Mouse (Mus musculus) liver, postnatal 0 days (tissue): ENCODE results near the gene Tmed4.

ENCODE experiments used
- CTCF ChIP-seq: sonication (generic); IDR thresholded peaks from 2 replicates; pipeline ENCODE4 v1.5.1; 2016; ENCODE audit warnings: antibody characterized with exemption, low read depth
- EP300 ChIP-seq: IDR thresholded peaks from 2 replicates; pipeline ENCODE4 v1.6.1; 2016; ENCODE audit warnings: antibody characterized with exemption, low read depth, mild to moderate bottlenecking

DNA sequence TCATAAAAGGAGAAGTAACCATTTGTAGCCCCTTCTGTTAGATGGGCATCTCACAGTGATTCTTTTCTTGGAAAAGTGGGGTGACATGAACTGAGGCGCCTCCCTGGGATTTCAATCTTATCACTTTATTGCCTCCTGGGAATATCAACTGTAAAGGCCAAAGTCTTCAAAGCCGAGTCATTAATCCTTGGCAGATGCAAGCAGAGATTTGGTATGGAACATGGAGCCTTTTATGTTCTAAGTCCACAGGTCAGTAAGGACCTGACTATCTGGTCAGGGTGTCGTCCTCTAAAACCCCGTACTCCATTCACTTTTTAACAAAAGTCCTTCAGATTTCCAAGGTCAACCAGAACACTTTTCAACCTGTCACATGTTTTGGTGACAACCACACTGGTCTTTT lies 21.8 kb downstream of the Tmed4 start:
- TF ChIP-seq CTCF: no peak
- no peak for TF ChIP-seq EP300
